Mouse (Mus musculus) limb, embryonic 15.5 days (tissue): ENCODE measurements around the gene Oat. TPM values are rescaled to one million over a fixed set of nuclear protein-coding genes. Genes with fewer than 3 reads are reported as not detected.

ENCODE experiments used
- ATAC-seq: fragments of 200-750 bp; cut with Nextera tagmentation; 2 replicates; pipeline ENCODE4 v1.8.0; 2017; ENCODE audit warnings: low read depth, moderate TSS enrichment; ENCODE audit not compliant: insufficient number of reproducible peaks, low FRiP score, low TSS enrichment
- H3K27ac ChIP-seq: fragments of 300-500 bp; sonication (generic); 2 replicates; pipeline ENCODE4 v1.5.1; 2015; ENCODE audit warnings: moderate library complexity, mild to moderate bottlenecking, inconsistent platforms
- H3K27me3 ChIP-seq: fragments of 300-500 bp; sonication (generic); 2 replicates; pipeline ENCODE4 v1.6.1; 2015; ENCODE audit warnings: inconsistent platforms
- H3K36me3 ChIP-seq: fragments of 300-500 bp; sonication (generic); 2 replicates; pipeline ENCODE4 v1.6.1; 2015; ENCODE audit warnings: inconsistent platforms
- H3K4me1 ChIP-seq: fragments of 300-500 bp; sonication (generic); 2 replicates; pipeline ENCODE4 v1.6.1; 2015; ENCODE audit warnings: inconsistent platforms
- H3K4me2 ChIP-seq: fragments of 300-500 bp; sonication (generic); 2 replicates; pipeline ENCODE4 v1.6.1; 2015; ENCODE audit warnings: mild to moderate bottlenecking, inconsistent platforms
- H3K4me3 ChIP-seq: fragments of 300-500 bp; sonication (generic); 2 replicates; pipeline ENCODE4 v1.5.1; 2015; ENCODE audit warnings: mild to moderate bottlenecking, inconsistent platforms
- H3K9ac ChIP-seq: fragments of 300-500 bp; sonication (generic); 2 replicates; pipeline ENCODE4 v1.6.1; 2015; ENCODE audit warnings: inconsistent platforms
- H3K9me3 ChIP-seq: fragments of 300-500 bp; sonication (generic); 2 replicates; pipeline ENCODE4 v1.6.1; 2016; ENCODE audit warnings: inconsistent platforms
- WGBS: fragments of 180-500 bp; shearing (Covaris S2); methylation state at CpG from one replicate; pipeline ENCODE4 v1.1.7; 2015; 5-methylcytosine and 5-hydroxymethylcytosine counted together
- polyA plus RNA-seq: library from polyadenylated mRNA; unstranded; fragments of >200 nt; fragmentation: Nextera tagmentation; extraction: Ambion mirVana; gene quantifications from 2 replicates; pipeline ENCODE4 v1.2.1, GENCODE M21; 2015

The Oat gene
- polyA plus RNA-seq, 1 experiment from 2014 or later, result 274 TPM

GRCm38 (mm10) chr7:132585695-132586491 lies 9.7 kb upstream of the Oat start:
- Histone ChIP-seq H3K4me1 (no peaks in the 10 kb centered on the region), H3K27me3 (0 out of 2 replicates have a peak, but pooled peaks cover 1% of the 10 kb centered on the region), H3K9ac (no peak overlapping the region), H3K36me3 (no peaks in the 10 kb centered on the region), H3K27ac (no peak overlapping the region), H3K9me3 (no peaks in the 10 kb centered on the region), H3K4me2 (no peak overlapping the region), H3K4me3 (no peak overlapping the region)
- WGBS, result 57% methylated on average over 3 of the region's 3 CpGs
- no peak for ATAC-seq

GRCm38 (mm10) chr7:132581441-132581840 lies 5.2 kb upstream of the Oat start:
- Histone ChIP-seq H3K9me3 (no peaks in the 10 kb centered on the region), H3K36me3 (no peaks in the 10 kb centered on the region), H3K4me1 (peaks cover 3% of the 10 kb centered on the region), H3K4me3 (no peak overlapping the region), H3K27me3 (0 out of 2 replicates have a peak, but pooled peaks cover 3% of the 10 kb centered on the region), H3K27ac (no peak overlapping the region), H3K4me2 (no peak overlapping the region), H3K9ac (no peak overlapping the region)
- WGBS, result 94% methylated on average over 2 of the region's 2 CpGs
- no peak for ATAC-seq

- H3K4me1 ChIP-seq, result peaks cover 5% of the 10 kb centered on the region
- H3K36me3 ChIP-seq, result no peaks in the 10 kb centered on the region
- H3K9me3 ChIP-seq, result no peaks in the 10 kb centered on the region
- H3K4me3 ChIP-seq, result no peak overlapping the region
- 77% methylated on average over 6 of the region's 6 CpGs for WGBS
- 0 out of 2 replicates have a peak, but pooled peaks cover 3% of the 10 kb centered on the region for H3K27me3 ChIP-seq
- H3K27ac ChIP-seq, result no peak overlapping the region
- H3K4me2 ChIP-seq, result no peak overlapping the region
- no peak overlapping the region for H3K9ac ChIP-seq
- no peak for ATAC-seq
Measured at GRCm38 (mm10) chr7:132580511-132580910, 4.3 kb upstream of the Oat start.

GRCm38 (mm10) chr7:132576891-132577290 lies 693 bp upstream of the Oat start:
- H3K27ac ChIP-seq, result no peak overlapping the region; the same call in 1 of the 2 replicates
- no peak overlapping the region for H3K9ac ChIP-seq
- peak overlapping the region; percentile 68 for H3K4me2 ChIP-seq

GRCm38 (mm10) chr7:132575623-132576022 lies 575 bp downstream of the Oat start:
- H3K9me3 ChIP-seq, result no peaks in the 10 kb centered on the region
- WGBS, result 0% methylated on average over 13 of the region's 13 CpGs
- peak overlapping the region; percentile 99 for H3K27ac ChIP-seq
- no peaks in the 10 kb centered on the region for H3K27me3 ChIP-seq
- peak overlapping the region; percentile 78 for H3K9ac ChIP-seq
- peak; percentile 90 for ATAC-seq
- H3K36me3 ChIP-seq, result no peaks in the 10 kb centered on the region
- H3K4me3 ChIP-seq, result peak overlapping the region; percentile 76
- H3K4me1 ChIP-seq, result peaks cover 27% of the 10 kb centered on the region
- H3K4me2 ChIP-seq, result peak overlapping the region; percentile 68

More at GRCm38 (mm10) chr7:132576891-132577290, 693 bp upstream of the Oat start:
- Histone ChIP-seq H3K27me3 (0 out of 2 replicates have a peak, but pooled peaks cover 3% of the 10 kb centered on the region), H3K4me1 (peaks cover 16% of the 10 kb centered on the region), H3K9me3 (no peaks in the 10 kb centered on the region), H3K36me3 (no peaks in the 10 kb centered on the region), H3K4me3 (0 out of 2 replicates have a peak overlapping the region, but pooled peaks have one; percentile 76)
- WGBS, result 54% methylated on average over 4 of the region's 4 CpGs
- no peak for ATAC-seq

GRCm38 (mm10) chr7:132574646-132575045 lies 1.6 kb downstream of the Oat start:
- H3K9ac ChIP-seq, result no peak overlapping the region
- no peak overlapping the region for H3K27ac ChIP-seq
- H3K36me3 ChIP-seq, result peaks cover 6% of the 10 kb centered on the region; the same call in 1 of the 2 replicates
- 85% methylated on average over 5 of the region's 5 CpGs for WGBS
- no peaks in the 10 kb centered on the region for H3K27me3 ChIP-seq
- peaks cover 36% of the 10 kb centered on the region for H3K4me1 ChIP-seq
- no peak for ATAC-seq
- H3K4me2 ChIP-seq, result peak overlapping the region; percentile 68; the same call in 1 of the 2 replicates
- no peaks in the 10 kb centered on the region for H3K9me3 ChIP-seq
- H3K4me3 ChIP-seq, result no peak overlapping the region

GRCm38 (mm10) chr7:132573205-132573604 lies 3.0 kb downstream of the Oat start:
- Histone ChIP-seq H3K4me2 (no peak overlapping the region; the same call in 1 of the 2 replicates), H3K27ac (peak overlapping the region; percentile 57), H3K4me1 (peaks cover 36% of the 10 kb centered on the region), H3K9me3 (no peaks in the 10 kb centered on the region), H3K36me3 (peaks cover 20% of the 10 kb centered on the region), H3K4me3 (no peak overlapping the region), H3K9ac (no peak overlapping the region), H3K27me3 (no peaks in the 10 kb centered on the region)
- ATAC-seq, result no peak
- WGBS, result 48% methylated on average over 6 of the region's 6 CpGs

GRCm38 (mm10) chr7:132572738-132573137 lies 3.5 kb downstream of the Oat start:
- no peaks in the 10 kb centered on the region for H3K27me3 ChIP-seq
- H3K27ac ChIP-seq, result peak overlapping the region; percentile 57; the same call in 1 of the 2 replicates
- H3K9me3 ChIP-seq, result no peaks in the 10 kb centered on the region
- H3K36me3 ChIP-seq, result peaks cover 25% of the 10 kb centered on the region
- 70% methylated on average over 3 of the region's 3 CpGs for WGBS
- no peak overlapping the region for H3K4me2 ChIP-seq
- no peak overlapping the region for H3K4me3 ChIP-seq
- peaks cover 36% of the 10 kb centered on the region for H3K4me1 ChIP-seq
- H3K9ac ChIP-seq, result no peak overlapping the region
- no peak for ATAC-seq

- peak overlapping the region; percentile 8; the same call in 1 of the 2 replicates for H3K4me3 ChIP-seq
- peaks cover 34% of the 10 kb centered on the region for H3K4me1 ChIP-seq
- H3K9ac ChIP-seq, result no peak overlapping the region
- H3K27ac ChIP-seq, result peak overlapping the region; percentile 72
- H3K36me3 ChIP-seq, result peaks cover 33% of the 10 kb centered on the region
- ATAC-seq, result no peak
- H3K4me2 ChIP-seq, result peak overlapping the region; percentile 17
- H3K27me3 ChIP-seq, result no peaks in the 10 kb centered on the region
- no peaks in the 10 kb centered on the region for H3K9me3 ChIP-seq
- 41% methylated on average over 8 of the region's 8 CpGs for WGBS
Measured at GRCm38 (mm10) chr7:132571481-132571880, 4.7 kb downstream of the Oat start.

GRCm38 (mm10) chr7:132570071-132570470 lies 6.1 kb downstream of the Oat start:
- peaks cover 39% of the 10 kb centered on the region for H3K36me3 ChIP-seq
- H3K27ac ChIP-seq, result no peak overlapping the region
- no peak overlapping the region for H3K4me2 ChIP-seq
- WGBS, result 69% methylated on average over 5 of the region's 5 CpGs
- no peaks in the 10 kb centered on the region for H3K9me3 ChIP-seq
- no peak for ATAC-seq
- H3K4me3 ChIP-seq, result no peak overlapping the region
- no peaks in the 10 kb centered on the region for H3K27me3 ChIP-seq
- H3K4me1 ChIP-seq, result peaks cover 31% of the 10 kb centered on the region
- H3K9ac ChIP-seq, result no peak overlapping the region

GRCm38 (mm10) chr7:132568817-132569216 lies 7.4 kb downstream of the Oat start:
- Histone ChIP-seq H3K4me1 (peaks cover 24% of the 10 kb centered on the region), H3K4me2 (no peak overlapping the region), H3K9ac (no peak overlapping the region), H3K4me3 (no peak overlapping the region), H3K36me3 (peaks cover 51% of the 10 kb centered on the region), H3K9me3 (no peaks in the 10 kb centered on the region), H3K27ac (no peak overlapping the region), H3K27me3 (no peaks in the 10 kb centered on the region)
- ATAC-seq, result no peak
- WGBS, result 84% methylated on average over 6 of the region's 6 CpGs

GRCm38 (mm10) chr7:132565831-132566230 lies 10.4 kb downstream of the Oat start:
- Histone ChIP-seq H3K27ac (no peak overlapping the region), H3K4me1 (peaks cover 11% of the 10 kb centered on the region), H3K9me3 (no peaks in the 10 kb centered on the region), H3K4me3 (no peak overlapping the region), H3K4me2 (no peak overlapping the region), H3K9ac (no peak overlapping the region), H3K27me3 (no peaks in the 10 kb centered on the region), H3K36me3 (peaks cover 81% of the 10 kb centered on the region)
- no peak for ATAC-seq
- WGBS, result 62% methylated on average over 1 of the region's 1 CpGs
